Mouse (Mus musculus) liver, embryonic 16.5 days (tissue): Measurements from ENCODE around the gene Lonp2. TPM values are rescaled to one million over a fixed set of nuclear protein-coding genes. Genes with fewer than 3 reads are reported as not detected.
A peak's percentile ranks its signal among the peaks of the same experiment; 100 is the strongest.

Experiments
- ATAC-seq: fragments of 200-750 bp; cut with Nextera tagmentation; 2 replicates; pipeline ENCODE4 v1.8.0; 2017; ENCODE audit warnings: low read depth, mild to moderate bottlenecking, moderate number of reproducible peaks, moderate library complexity
- H3K27ac ChIP-seq: fragments of 300-500 bp; sonication (generic); 2 replicates; pipeline ENCODE4 v1.5.1; 2014; ENCODE audit warnings: mild to moderate bottlenecking, low read length
- H3K27me3 ChIP-seq: fragments of 300-500 bp; sonication (generic); 2 replicates; pipeline ENCODE4 v1.6.1; 2014; ENCODE audit warnings: low read depth, low read length, mixed read lengths; ENCODE audit not compliant: control insufficient read depth, insufficient read depth
- H3K36me3 ChIP-seq: fragments of 300-500 bp; sonication (generic); 2 replicates; pipeline ENCODE4 v1.6.1; 2014; ENCODE audit warnings: mild to moderate bottlenecking; ENCODE audit not compliant: control insufficient read depth, insufficient read depth
- H3K4me1 ChIP-seq: fragments of 300-500 bp; sonication (generic); 2 replicates; pipeline ENCODE4 v1.6.1; 2014; ENCODE audit warnings: low read depth, low read length, mixed read lengths; ENCODE audit not compliant: control insufficient read depth
- H3K4me2 ChIP-seq: fragments of 300-500 bp; sonication (generic); 2 replicates; pipeline ENCODE4 v1.6.1; 2014; ENCODE audit warnings: low read depth, low read length, mixed read lengths
- H3K4me3 ChIP-seq: fragments of 300-500 bp; sonication (generic); 2 replicates; pipeline ENCODE4 v1.5.1; 2014; ENCODE audit warnings: low read depth, mild to moderate bottlenecking, low read length
- H3K9ac ChIP-seq: fragments of 300-500 bp; sonication (generic); 2 replicates; pipeline ENCODE4 v1.6.1; 2014; ENCODE audit warnings: low read depth, low read length
- H3K9me3 ChIP-seq: fragments of 300-500 bp; sonication (generic); replicated peaks from 2 replicates; pipeline ENCODE4 v1.6.1; 2016; ENCODE audit warnings: low read length; ENCODE audit not compliant: control insufficient read depth
- WGBS: fragments of 180-500 bp; shearing (Covaris S2); extraction: QIAGEN DNeasy Blood & Tissue Kit; methylation state at CpG from one replicate; pipeline ENCODE4 v1.1.7; 2014; ENCODE audit not compliant: insufficient replicate concordance; 5-methylcytosine and 5-hydroxymethylcytosine counted together
- polyA plus RNA-seq: library from polyadenylated mRNA; unstranded; fragments of >200 nt; fragmentation: Nextera tagmentation; extraction: Ambion mirVana; gene quantifications from 2 replicates; pipeline ENCODE4 v1.2.1, GENCODE M21; 2015

The Lonp2 gene
- polyA plus RNA-seq, 1 experiment from 2014 or later: 40.3 TPM

DNA sequence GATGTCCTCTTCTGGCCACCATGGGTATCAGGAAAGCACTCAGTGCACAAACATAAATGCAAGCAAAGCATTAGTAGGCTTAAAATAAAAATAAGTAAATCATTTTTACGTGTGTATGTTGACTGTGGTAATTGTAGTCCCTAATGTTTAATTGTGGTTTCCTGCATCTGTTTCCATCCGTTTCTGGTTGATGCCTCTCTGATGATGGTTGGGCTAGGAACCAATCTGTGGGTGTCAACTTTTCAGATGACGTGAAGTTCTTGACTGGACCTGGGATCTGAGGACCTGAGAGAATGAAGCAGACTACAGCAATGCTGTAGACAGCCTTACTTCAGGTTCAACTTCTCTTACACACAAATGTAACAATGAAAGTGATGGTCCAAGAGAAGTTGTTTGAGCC, 19.2 kb upstream of the Lonp2 start:
- Histone ChIP-seq H3K9ac (no peak overlapping the region), H3K4me2 (no peak overlapping the region), H3K4me3 (no peak overlapping the region), H3K4me1 (no peaks in the 10 kb centered on the region; the same call in 1 of the 2 replicates), H3K27ac (no peak overlapping the region), H3K27me3 (no peaks in the 10 kb centered on the region), H3K36me3 (no peaks in the 10 kb centered on the region), H3K9me3 (no peaks in the 10 kb centered on the region)
- ATAC-seq: no peak
- WGBS: 37% methylated on average over 3 of the region's 3 CpGs

GRCm38 (mm10) chr8:86613798-86614197, 10.0 kb upstream of the Lonp2 start:
- H3K9me3 ChIP-seq: no peaks in the 10 kb centered on the region
- no peak overlapping the region for H3K9ac ChIP-seq
- H3K27ac ChIP-seq: no peak overlapping the region
- H3K36me3 ChIP-seq: no peaks in the 10 kb centered on the region
- H3K4me2 ChIP-seq: no peak overlapping the region
- peak; percentile 62 for ATAC-seq
- H3K4me1 ChIP-seq: peaks cover 14% of the 10 kb centered on the region
- H3K27me3 ChIP-seq: no peaks in the 10 kb centered on the region
- WGBS: 47% methylated on average over 2 of the region's 2 CpGs
- H3K4me3 ChIP-seq: no peak overlapping the region

- no peaks in the 10 kb centered on the region for H3K9me3 ChIP-seq
- H3K4me2 ChIP-seq: no peak overlapping the region
- no peaks in the 10 kb centered on the region for H3K36me3 ChIP-seq
- H3K27ac ChIP-seq: peak overlapping the region; percentile 42
- H3K9ac ChIP-seq: no peak overlapping the region
- ATAC-seq: peak; percentile 66
- 73% methylated on average over 6 of the region's 6 CpGs for WGBS
- no peaks in the 10 kb centered on the region for H3K27me3 ChIP-seq
- H3K4me3 ChIP-seq: no peak overlapping the region
- H3K4me1 ChIP-seq: peaks cover 14% of the 10 kb centered on the region
Observed at GRCm38 (mm10) chr8:86615095-86615769, 8.6 kb upstream of the Lonp2 start.

DNA sequence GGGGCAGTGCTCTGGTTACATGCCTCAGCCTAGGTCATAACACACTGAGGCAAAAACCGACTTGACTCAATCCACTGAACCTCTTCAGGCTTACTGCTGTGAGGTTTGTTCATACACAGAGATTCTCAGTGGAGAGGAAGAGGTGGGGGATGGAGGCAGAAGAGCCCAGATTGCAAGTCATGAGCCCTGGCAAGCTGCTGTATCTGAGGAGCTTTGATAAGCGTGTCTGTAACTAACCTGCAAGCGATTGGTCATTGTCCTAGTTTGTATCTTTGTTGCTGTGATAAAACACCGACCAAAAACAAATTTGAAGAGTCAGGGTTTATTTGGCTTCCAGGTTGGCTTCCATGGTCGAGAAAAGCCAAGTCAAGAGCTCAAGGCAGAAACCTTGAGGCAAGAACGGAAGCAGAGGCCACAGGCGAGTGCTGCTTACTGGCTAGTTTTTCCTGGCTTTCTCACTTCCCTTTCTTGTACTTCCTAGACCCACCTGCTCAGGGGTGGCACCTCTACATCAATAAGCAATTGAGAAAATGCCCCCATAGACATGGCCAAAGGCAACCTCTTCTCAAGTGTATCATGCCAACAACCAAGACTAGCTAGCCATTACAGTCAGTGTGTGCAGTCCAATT, 6.0 kb upstream of the Lonp2 start:
- Histone ChIP-seq H3K4me2 (no peak overlapping the region), H3K4me3 (no peak overlapping the region), H3K9me3 (no peaks in the 10 kb centered on the region), H3K27ac (no peak overlapping the region), H3K4me1 (peaks cover 14% of the 10 kb centered on the region), H3K9ac (no peak overlapping the region), H3K36me3 (no peaks in the 10 kb centered on the region), H3K27me3 (no peaks in the 10 kb centered on the region)
- ATAC-seq: peak; percentile 44; the same call in 1 of the 2 replicates
- WGBS: 24% methylated on average over 7 of the region's 7 CpGs

DNA sequence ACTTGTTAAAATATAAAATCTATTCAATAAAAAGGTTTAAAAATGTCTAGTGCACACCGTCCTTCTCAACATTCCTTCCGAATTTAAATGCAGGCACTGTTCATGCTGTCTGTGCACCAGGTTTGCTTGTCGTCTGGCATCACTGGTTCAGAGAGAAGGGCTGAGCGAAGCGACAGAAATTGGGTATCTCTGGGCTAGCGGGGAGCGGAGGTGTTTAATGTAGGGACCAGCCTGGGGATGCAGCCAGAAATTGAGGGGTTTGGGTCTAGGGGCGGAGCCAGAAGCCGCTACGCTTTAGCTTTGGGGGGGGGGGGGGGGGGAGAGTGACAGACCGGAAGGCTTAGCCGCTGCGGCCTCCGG, 312 bp upstream of the Lonp2 start:
- H3K9ac ChIP-seq: peak overlapping the region; percentile 68
- WGBS: under 1% methylated on average over 14 of the region's 14 CpGs
- no peaks in the 10 kb centered on the region for H3K9me3 ChIP-seq
- ATAC-seq: no peak; the same call in 1 of the 2 replicates
- no peaks in the 10 kb centered on the region for H3K36me3 ChIP-seq
- H3K4me3 ChIP-seq: peak overlapping the region; percentile 86
- H3K27me3 ChIP-seq: no peaks in the 10 kb centered on the region
- peak overlapping the region; percentile 85 for H3K4me2 ChIP-seq
- peaks cover 10% of the 10 kb centered on the region for H3K4me1 ChIP-seq
- peak overlapping the region; percentile 67; the same call in 1 of the 2 replicates for H3K27ac ChIP-seq

- H3K4me3 ChIP-seq: peak overlapping the region; percentile 86
- no peaks in the 10 kb centered on the region for H3K36me3 ChIP-seq
- H3K4me2 ChIP-seq: peak overlapping the region; percentile 85
- no peak for ATAC-seq
- H3K9me3 ChIP-seq: no peaks in the 10 kb centered on the region
- no peaks in the 10 kb centered on the region for H3K27me3 ChIP-seq
- H3K27ac ChIP-seq: no peak overlapping the region
- 26% methylated on average over 7 of the region's 7 CpGs for WGBS
- H3K4me1 ChIP-seq: peaks cover 10% of the 10 kb centered on the region
- H3K9ac ChIP-seq: peak overlapping the region; percentile 83
Observed at GRCm38 (mm10) chr8:86624915-86625314, 1.1 kb downstream of the Lonp2 start.

DNA sequence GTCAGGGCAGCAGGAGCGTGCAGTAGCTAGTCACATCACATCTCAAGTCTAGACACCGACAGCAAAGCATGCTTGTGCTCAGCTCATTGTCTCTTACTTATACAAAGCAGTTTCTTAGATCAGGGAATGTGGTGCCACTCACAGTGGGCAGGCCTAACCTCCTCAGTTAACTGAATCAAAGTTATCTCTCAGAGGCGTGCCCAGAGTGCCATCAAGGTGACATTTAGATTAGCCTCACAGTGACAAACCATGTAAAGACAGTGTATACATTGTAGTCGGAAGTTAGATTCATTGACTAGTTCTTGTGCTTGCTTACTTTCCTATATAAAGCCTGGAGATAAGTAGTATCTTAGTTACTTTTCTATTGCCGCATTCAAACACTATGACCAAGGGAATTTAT, 6.4 kb downstream of the Lonp2 start:
- no peak overlapping the region for H3K4me3 ChIP-seq
- no peak for ATAC-seq
- no peak overlapping the region for H3K4me2 ChIP-seq
- WGBS: 55% methylated on average over 5 of the region's 5 CpGs
- H3K9ac ChIP-seq: no peak overlapping the region
- no peaks in the 10 kb centered on the region for H3K27me3 ChIP-seq
- H3K36me3 ChIP-seq: peaks cover 3% of the 10 kb centered on the region
- peaks cover 8% of the 10 kb centered on the region for H3K4me1 ChIP-seq
- no peaks in the 10 kb centered on the region for H3K9me3 ChIP-seq
- H3K27ac ChIP-seq: no peak overlapping the region

DNA sequence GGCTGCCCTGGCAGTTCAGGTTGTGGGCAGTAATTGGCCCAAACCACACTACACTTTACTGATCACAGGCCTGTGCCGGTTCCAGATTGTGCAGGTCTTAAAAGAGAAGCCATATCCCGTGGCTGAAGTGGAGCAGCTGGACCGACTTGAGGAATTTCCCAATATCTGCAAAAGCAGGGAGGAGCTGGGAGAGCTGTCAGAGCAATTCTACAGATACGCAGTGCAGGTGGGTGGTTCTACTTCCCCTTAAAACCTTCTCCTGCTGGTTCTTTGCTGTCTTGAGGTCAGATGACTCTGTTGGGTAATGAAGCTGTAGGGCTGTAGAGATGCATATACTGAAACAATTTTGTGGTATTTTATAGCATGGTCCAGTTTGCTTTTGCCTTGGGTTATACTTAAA, 7.6 kb downstream of the Lonp2 start:
- Histone ChIP-seq H3K4me2 (no peak overlapping the region), H3K4me1 (peaks cover 7% of the 10 kb centered on the region), H3K9ac (no peak overlapping the region), H3K27ac (no peak overlapping the region), H3K27me3 (no peaks in the 10 kb centered on the region), H3K4me3 (no peak overlapping the region), H3K36me3 (peaks cover 3% of the 10 kb centered on the region), H3K9me3 (no peaks in the 10 kb centered on the region)
- no peak for ATAC-seq
- 62% methylated on average over 4 of the region's 4 CpGs for WGBS

DNA sequence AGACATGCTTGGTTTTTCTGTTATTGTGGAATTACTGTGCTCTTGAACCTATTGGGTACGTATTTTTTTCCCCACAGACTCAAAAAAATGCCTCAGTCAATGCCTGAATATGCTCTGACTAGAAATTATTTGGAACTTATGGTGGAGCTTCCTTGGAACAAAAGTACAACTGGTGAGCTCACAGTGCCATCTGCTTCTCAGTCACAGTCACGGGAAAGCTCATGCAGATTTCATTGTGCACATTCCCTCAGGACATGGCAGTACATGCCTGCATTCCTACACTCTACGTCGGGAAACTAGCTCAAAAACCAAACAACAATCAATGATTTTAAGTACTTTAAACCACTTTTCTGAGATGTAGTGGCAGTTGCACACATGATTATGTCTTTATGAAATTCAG, 14.0 kb downstream of the Lonp2 start:
- Histone ChIP-seq H3K4me3 (no peak overlapping the region), H3K9me3 (no peaks in the 10 kb centered on the region), H3K36me3 (peaks cover 20% of the 10 kb centered on the region), H3K27me3 (no peaks in the 10 kb centered on the region), H3K9ac (no peak overlapping the region), H3K4me1 (no peaks in the 10 kb centered on the region), H3K27ac (no peak overlapping the region), H3K4me2 (no peak overlapping the region)
- no peak for ATAC-seq
- 83% methylated on average over 4 of the region's 4 CpGs for WGBS
